Mouse (Mus musculus) kidney, embryonic 14.5 days (tissue): ENCODE measurements at regions not wholly inside any gene's neighbourhood (a gene's known extent, or its start where the extent isn't known, plus 50 kb on each side); places are given as distances from the start of the nearest gene placed in this dataset.
"Not testable (repeated sequence)": the region's sequence is repeated elsewhere in the genome, so short reads cannot be mapped to it uniquely, and the experiment has no call there.

Experiments used
- ATAC-seq: fragments of 200-750 bp; cut with Nextera tagmentation; 2 replicates; pipeline ENCODE4 v1.8.0; 2017; ENCODE audit warnings: moderate number of reproducible peaks, mild to moderate bottlenecking, moderate TSS enrichment, moderate library complexity; ENCODE audit not compliant: low FRiP score, low TSS enrichment
- H3K27ac ChIP-seq: fragments of 300-500 bp; sonication (generic); 2 replicates; pipeline ENCODE4 v1.5.1; 2014; ENCODE audit warnings: low read depth, mild to moderate bottlenecking, low read length, moderate library complexity, mixed read lengths
- H3K27me3 ChIP-seq: fragments of 300-500 bp; sonication (generic); 2 replicates; pipeline ENCODE4 v1.6.1; 2014; ENCODE audit warnings: mild to moderate bottlenecking, low read length; ENCODE audit not compliant: control insufficient read depth, insufficient read depth
- H3K36me3 ChIP-seq: fragments of 300-500 bp; sonication (generic); 2 replicates; pipeline ENCODE4 v1.6.1; 2014; ENCODE audit warnings: low read length, mixed read lengths; ENCODE audit not compliant: control insufficient read depth, insufficient read depth
- H3K4me1 ChIP-seq: fragments of 300-500 bp; sonication (generic); 2 replicates; pipeline ENCODE4 v1.6.1; 2014; ENCODE audit warnings: low read length, mixed read lengths; ENCODE audit not compliant: control insufficient read depth, insufficient read depth
- H3K4me2 ChIP-seq: fragments of 300-500 bp; sonication (generic); replicated peaks from 2 replicates; pipeline ENCODE4 v1.6.1; 2014; ENCODE audit warnings: low read depth, mild to moderate bottlenecking, low read length
- H3K4me3 ChIP-seq: fragments of 300-500 bp; sonication (generic); 2 replicates; pipeline ENCODE4 v1.5.1; 2014; ENCODE audit warnings: mild to moderate bottlenecking, low read length
- H3K9ac ChIP-seq: fragments of 300-500 bp; sonication (generic); 2 replicates; pipeline ENCODE4 v1.6.1; 2014; ENCODE audit warnings: low read depth, mild to moderate bottlenecking, low read length, moderate library complexity
- H3K9me3 ChIP-seq: fragments of 300-500 bp; sonication (generic); 2 replicates; pipeline ENCODE4 v1.6.1; 2016; ENCODE audit warnings: low read length; ENCODE audit not compliant: control insufficient read depth
- WGBS: fragments of 180-500 bp; shearing (Covaris S2); extraction: QIAGEN DNeasy Blood & Tissue Kit; methylation state at CpG from one replicate; pipeline ENCODE4 v1.1.7; 2014; 5-methylcytosine and 5-hydroxymethylcytosine counted together

DNA sequence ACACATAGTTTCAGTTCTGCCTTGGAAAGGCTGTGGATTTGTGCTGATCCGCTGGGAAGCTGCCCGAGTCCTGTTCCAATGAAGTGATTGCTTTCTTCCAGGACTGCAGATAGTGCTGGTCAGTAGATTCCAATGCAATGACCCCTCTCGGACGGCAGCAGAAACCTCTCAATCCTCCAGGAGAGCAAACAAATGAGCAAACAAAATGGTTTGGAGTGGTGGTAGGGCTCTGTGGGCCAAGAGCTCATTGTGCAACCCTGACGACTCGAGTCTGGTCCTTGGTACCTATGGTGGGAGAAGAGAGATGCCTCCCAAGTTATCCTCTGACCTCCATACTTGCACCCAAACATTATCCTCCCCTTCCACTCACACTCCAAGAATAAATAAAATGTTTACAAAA is 284.8 kb downstream of the Etnk1 start:
- no peak for ATAC-seq
- 93% methylated on average over 6 of the region's 6 CpGs for WGBS
- Histone ChIP-seq H3K4me3 (no peak overlapping the region), H3K9me3 (no peaks in the 10 kb centered on the region), H3K9ac (no peak overlapping the region), H3K4me2 (no peak overlapping the region), H3K36me3 (no peaks in the 10 kb centered on the region), H3K27me3 (no peaks in the 10 kb centered on the region), H3K4me1 (no peaks in the 10 kb centered on the region), H3K27ac (no peak overlapping the region)

DNA sequence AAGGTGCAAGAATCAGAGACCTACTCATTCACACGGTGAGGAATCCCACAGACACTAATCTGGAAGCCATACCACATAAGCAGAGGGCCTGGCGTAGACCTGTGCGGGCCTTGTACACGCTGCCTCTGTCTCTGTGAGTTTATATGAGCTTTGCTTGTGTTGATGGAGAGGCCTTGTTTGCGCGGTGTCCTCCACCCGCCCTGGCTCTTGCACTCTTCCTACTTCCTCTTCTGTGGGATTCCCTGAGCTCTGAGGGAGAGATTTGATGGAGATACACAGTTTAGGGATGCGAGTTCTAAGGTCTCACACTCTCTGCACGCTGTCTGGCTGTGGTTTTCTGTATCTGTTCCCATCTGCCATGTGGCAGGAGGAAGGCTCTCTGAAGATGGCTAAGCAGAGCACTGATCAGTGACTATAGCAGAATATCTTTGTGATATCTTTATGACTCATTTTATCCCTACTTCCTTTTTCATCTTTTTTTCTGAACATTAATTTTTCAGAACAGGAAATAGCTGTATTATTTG is 287.7 kb downstream of the Etnk1 start:
- no peak overlapping the region for H3K27ac ChIP-seq
- H3K36me3 ChIP-seq, result no peaks in the 10 kb centered on the region
- WGBS, result 93% methylated on average over 9 of the region's 9 CpGs
- H3K9ac ChIP-seq, result no peak overlapping the region
- H3K4me1 ChIP-seq, result no peaks in the 10 kb centered on the region
- ATAC-seq, result no peak
- H3K27me3 ChIP-seq, result no peaks in the 10 kb centered on the region
- H3K4me2 ChIP-seq, result no peak overlapping the region
- H3K9me3 ChIP-seq, result no peaks in the 10 kb centered on the region
- no peak overlapping the region for H3K4me3 ChIP-seq

DNA sequence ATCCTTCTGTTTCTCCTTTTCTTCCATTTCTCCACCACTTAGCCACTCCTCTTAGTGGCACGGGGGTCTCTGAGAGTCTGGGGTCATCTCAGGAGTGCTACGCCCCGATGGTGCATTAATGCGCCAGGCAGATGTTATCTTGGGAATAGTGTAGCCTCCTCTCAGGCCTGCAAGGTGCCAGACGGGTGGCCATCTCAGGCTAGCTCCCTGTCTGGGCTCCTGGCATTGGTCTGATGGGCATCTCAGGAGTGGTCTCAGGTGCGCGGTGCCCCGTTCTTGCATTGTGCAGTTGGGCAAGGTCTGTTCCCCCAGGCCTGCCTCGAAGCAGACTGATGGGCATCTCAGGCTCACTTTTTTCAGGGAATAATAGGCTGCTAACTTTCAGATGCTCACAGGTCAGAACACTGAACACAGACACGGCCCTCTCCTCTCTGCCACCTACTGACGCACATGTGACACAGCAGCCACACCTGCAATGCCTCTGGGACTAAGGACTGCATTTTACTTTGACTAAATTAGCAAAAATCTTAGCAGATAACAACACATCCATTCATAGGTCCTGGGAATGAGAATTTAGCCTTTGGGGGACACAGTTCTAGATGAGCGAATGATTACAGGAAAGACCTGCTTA is 298.0 kb downstream of the Etnk1 start:
- H3K27me3 ChIP-seq, result no peaks in the 10 kb centered on the region
- no peak overlapping the region for H3K4me3 ChIP-seq
- no peaks in the 10 kb centered on the region for H3K36me3 ChIP-seq
- ATAC-seq, result no peak; the same call in 1 of the 2 replicates
- no peak overlapping the region for H3K9ac ChIP-seq
- no peaks in the 10 kb centered on the region for H3K9me3 ChIP-seq
- no peak overlapping the region for H3K4me2 ChIP-seq
- no peak overlapping the region for H3K27ac ChIP-seq
- H3K4me1 ChIP-seq, result no peaks in the 10 kb centered on the region
- 81% methylated on average over 12 of the region's 12 CpGs for WGBS

DNA sequence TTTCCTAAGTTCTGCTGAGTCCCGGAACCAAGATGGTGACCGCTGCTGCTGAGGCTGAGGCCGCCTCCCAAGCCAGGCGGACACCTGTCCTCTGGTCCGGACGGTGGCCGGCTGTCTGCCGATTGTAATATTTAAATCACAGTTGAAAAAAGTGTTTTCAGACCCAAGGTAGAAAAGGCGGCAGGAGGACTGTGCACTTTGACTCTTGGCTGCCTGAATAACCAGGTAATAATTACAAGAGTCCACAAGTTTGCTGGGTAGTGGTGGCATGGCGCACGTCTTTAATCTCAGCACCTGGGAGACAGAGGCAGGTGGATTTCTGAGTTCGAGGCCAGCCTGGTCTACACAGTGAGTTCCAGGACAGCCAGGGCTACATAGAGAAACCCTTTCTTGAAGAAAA is 305.7 kb downstream of the Etnk1 start:
- 92% methylated on average over 9 of the region's 12 CpGs for WGBS
- H3K27me3 ChIP-seq, ATAC-seq, H3K4me2 ChIP-seq, H3K9ac ChIP-seq, H3K9me3 ChIP-seq, H3K36me3 ChIP-seq, H3K4me1 ChIP-seq, H3K4me3 ChIP-seq, H3K27ac ChIP-seq: not testable (repeated sequence)

DNA sequence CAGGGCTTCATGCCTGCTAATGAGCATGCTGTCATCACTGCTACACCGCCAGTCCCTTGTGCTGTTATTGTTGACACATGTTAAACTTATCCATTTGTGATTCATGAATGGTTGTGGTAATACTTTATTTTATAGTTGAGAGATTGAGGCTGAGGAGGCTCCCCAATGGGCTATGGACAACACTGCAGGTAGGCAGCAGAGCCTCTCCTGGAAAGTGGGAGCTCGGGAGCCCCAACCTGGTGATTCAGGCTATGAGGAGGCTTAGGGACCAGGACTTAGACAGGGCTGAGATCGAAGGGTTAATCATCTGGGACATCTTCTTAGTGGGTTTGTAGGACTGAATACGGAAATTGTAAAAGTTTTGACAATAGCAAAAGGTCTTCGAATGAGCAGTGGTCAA is 307.4 kb downstream of the Etnk1 start:
- Histone ChIP-seq H3K4me1 (no peaks in the 10 kb centered on the region), H3K9ac (no peak overlapping the region), H3K4me3 (no peak overlapping the region), H3K4me2 (no peak overlapping the region), H3K9me3 (no peaks in the 10 kb centered on the region), H3K36me3 (no peaks in the 10 kb centered on the region), H3K27ac (no peak overlapping the region), H3K27me3 (no peaks in the 10 kb centered on the region)
- ATAC-seq, result no peak
- 87% methylated on average over 5 of the region's 5 CpGs for WGBS

DNA sequence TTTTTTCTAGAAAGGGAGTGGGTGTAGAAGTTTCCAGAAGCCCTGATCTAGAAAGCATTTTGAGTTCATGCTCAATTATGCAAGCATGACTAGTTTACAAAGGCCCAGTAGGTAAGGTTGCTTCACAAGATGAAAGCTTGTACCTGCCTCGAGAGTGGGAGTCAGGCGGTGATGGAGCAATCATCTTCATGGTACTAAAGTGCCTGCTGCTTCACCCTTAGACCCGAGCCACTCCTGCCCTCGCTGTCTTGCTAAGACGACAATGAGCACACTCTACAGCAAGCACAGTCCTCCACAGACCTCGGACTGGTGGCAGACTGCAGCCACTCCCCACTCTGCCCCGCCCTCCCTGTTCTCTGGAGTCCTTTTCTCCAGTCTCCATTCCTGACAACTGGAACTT is 308.3 kb downstream of the Etnk1 start:
- H3K36me3 ChIP-seq, result no peaks in the 10 kb centered on the region
- no peaks in the 10 kb centered on the region for H3K27me3 ChIP-seq
- H3K4me2 ChIP-seq, result no peak overlapping the region
- no peak overlapping the region for H3K27ac ChIP-seq
- no peaks in the 10 kb centered on the region for H3K4me1 ChIP-seq
- no peak overlapping the region for H3K9ac ChIP-seq
- no peak for ATAC-seq
- H3K4me3 ChIP-seq, result no peak overlapping the region
- H3K9me3 ChIP-seq, result no peaks in the 10 kb centered on the region
- 76% methylated on average over 7 of the region's 7 CpGs for WGBS

DNA sequence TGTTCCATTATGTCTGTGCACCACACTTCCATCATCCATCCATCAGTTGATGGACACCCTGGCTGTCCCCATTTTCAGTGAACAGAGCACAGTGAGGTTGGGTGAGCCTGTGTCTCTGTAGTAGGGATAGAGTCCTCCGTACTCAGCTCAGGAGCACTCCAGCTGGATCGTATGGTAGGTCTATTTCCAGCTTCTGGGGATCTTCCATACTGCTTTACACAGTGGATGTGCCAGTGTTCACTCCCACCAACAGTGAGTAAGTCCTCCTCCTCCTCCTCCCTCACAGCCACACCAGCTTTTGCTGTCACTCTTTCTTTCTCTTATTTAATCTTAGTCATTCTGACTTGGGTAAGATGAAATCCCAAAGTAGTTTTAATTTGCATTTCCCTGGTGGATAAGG is 310.4 kb downstream of the Etnk1 start:
- Histone ChIP-seq H3K27me3 (no peaks in the 10 kb centered on the region), H3K4me1 (no peaks in the 10 kb centered on the region), H3K4me2 (no peak overlapping the region), H3K9ac (no peak overlapping the region), H3K27ac (no peak overlapping the region), H3K36me3 (no peaks in the 10 kb centered on the region), H3K9me3 (no peaks in the 10 kb centered on the region), H3K4me3 (no peak overlapping the region)
- no peak for ATAC-seq
- 92% methylated on average over 2 of the region's 2 CpGs for WGBS

DNA sequence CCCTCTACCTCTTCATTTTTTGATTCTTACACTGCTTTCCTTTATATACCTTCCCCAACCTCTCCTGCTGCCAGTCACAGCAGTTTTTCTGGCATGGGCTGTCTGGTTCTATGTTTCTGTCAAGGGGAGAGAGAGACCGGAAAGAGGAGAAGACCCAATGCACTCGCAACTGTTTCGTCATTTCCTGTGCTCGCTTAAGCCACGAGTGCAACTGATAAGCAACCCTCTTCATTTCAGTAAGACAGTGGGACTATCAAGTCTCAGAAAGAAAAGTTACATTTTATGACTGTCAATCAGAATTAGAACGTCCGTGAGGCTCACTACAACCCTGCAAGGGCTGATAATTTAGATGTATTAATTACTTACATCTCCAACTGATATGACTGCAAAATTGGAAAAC is 312.2 kb downstream of the Etnk1 start:
- 68% methylated on average over 7 of the region's 7 CpGs for WGBS
- no peak for ATAC-seq
- no peak overlapping the region for H3K27ac ChIP-seq

DNA sequence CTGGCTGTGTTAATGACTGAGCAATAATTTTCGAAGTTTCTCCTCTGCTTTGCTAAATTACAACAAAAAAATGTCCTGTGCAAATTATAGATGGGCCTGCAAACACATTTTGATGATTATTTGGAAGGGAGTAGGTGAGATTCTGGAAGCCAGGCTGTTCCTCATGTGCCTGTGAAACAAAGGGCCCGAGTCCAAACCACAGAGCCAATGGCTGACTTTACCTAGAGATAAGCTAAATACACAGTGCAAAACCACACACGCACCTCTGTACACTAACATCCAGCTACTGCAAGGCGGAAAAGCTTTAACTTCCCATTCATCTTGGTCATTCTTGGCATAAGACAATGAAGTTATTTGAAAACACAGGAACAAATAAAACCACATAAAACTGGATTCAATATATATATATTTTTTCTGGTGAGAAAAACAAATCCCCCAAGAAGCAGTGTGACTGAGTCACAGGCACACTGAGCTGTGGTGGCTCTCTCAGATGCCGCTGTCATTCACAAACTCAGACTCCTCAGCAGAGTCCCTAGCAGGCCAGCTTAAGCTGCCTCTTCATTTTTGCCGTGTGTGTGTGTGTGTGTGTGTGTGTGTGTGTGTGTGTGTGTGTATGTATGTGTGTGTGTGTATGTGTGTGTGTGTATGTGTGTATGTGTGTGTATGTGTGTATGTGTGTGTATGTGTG is 312.8 kb downstream of the Etnk1 start:
- 84% methylated on average over 6 of the region's 6 CpGs for WGBS
- H3K36me3 ChIP-seq, result no peaks in the 10 kb centered on the region
- no peak overlapping the region for H3K9ac ChIP-seq
- ATAC-seq, result no peak
- no peaks in the 10 kb centered on the region for H3K27me3 ChIP-seq
- no peaks in the 10 kb centered on the region for H3K4me1 ChIP-seq
- no peak overlapping the region for H3K27ac ChIP-seq
- no peak overlapping the region for H3K4me3 ChIP-seq
- no peak overlapping the region for H3K4me2 ChIP-seq
- H3K9me3 ChIP-seq, result no peaks in the 10 kb centered on the region

More for the DNA sequence above, 312.2 kb downstream of the Etnk1 start:
- H3K4me3 ChIP-seq, result no peak overlapping the region
- no peaks in the 10 kb centered on the region for H3K9me3 ChIP-seq
- no peaks in the 10 kb centered on the region for H3K4me1 ChIP-seq
- no peak overlapping the region for H3K9ac ChIP-seq
- no peaks in the 10 kb centered on the region for H3K27me3 ChIP-seq
- H3K36me3 ChIP-seq, result no peaks in the 10 kb centered on the region
- no peak overlapping the region for H3K4me2 ChIP-seq
